Mouse (Mus musculus): ENCODE measurements around the gene Atp6v0a1. TPM values are rescaled to one million over a fixed set of nuclear protein-coding genes. Genes with fewer than 3 reads are reported as not detected.
A peak's percentile ranks its signal among the peaks of the same experiment; 100 is the strongest.

Gene Atp6v0a1
- total and polyA plus RNA-seq, 2 experiments, result 21.5 to 37.7 TPM

DNA sequence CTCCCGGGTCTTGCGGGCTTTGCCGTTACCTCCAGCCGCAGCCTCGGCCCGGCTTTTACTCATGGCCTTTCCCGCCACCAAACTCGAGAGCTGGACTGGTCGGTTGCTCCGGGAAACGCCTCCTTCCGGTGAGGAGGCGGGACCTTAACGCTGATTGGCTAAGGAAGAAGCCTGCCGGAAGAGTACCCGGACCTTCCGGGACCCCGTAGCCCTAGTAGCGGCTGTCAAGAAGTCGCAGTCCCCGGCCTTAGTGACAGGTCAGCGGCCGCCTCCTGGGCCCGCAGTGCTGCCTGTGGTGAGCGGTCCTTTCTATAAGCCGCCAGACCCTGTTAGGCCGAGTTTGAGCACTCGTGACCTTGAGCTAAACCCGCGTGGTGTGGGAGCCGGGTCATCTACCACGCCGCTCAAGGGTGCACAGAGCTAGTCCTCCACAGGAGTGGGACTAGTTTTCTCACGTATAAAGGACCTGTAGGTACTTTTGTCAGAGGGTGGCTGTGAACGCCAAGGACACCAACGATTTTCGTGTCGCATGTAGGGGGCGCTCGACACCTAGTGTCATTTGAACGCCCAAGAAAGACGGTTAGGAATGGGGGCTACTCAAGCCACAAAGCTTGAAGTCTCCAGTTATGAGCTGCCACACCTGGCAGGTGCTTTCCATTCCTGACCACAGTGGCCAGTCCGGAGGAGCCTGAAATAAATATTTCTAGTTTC lies 86.2 kb downstream of the Atp6v0a1 start, which contains the start of gene Psmc3ip:
Gene Psmc3ip (minus strand): TSS at position 123 of the 711 bp plus-strand sequence.
- peak within 1 kb of the TSS; percentile 96 for H3K27ac ChIP-seq (replicated peaks; ENCODE audit: insufficient read depth, low read depth, low read length)
- peak within 1 kb of the TSS; percentile 94 for H3K9ac ChIP-seq (ENCODE audit: low read depth, low read length)
- H3K4me1 ChIP-seq (ENCODE audit: control insufficient read depth, insufficient read depth, low read length), result no peaks in the 10 kb centered on the region
- peak; percentile 87 for TF ChIP-seq CTCF (IDR thresholded peaks at IDR 0.05; ENCODE audit: low read depth, low read length)
- 0 out of 2 replicates have a peak, but pooled peaks have one; percentile 69 for TF ChIP-seq POLR2A (IDR thresholded peaks at IDR 0.05; ENCODE audit: extremely low read depth, insufficient read depth, low read length)
- peaks cover 48% of the 10 kb centered on the region for H3K36me3 ChIP-seq (ENCODE audit: control insufficient read depth, insufficient read depth, low read length)
- peak; percentile 83 for DNase-seq (ENCODE audit: extremely low read depth, low read depth, low spot score)
- under 1% methylated on average over 43 of the region's 43 CpGs for WGBS
- H3K79me2 ChIP-seq (ENCODE audit: control insufficient read depth, insufficient read depth, low read length), result no peaks in the 10 kb centered on the region
- H3K4me3 ChIP-seq (ENCODE audit: insufficient read depth, low read depth, low read length), result peak within 1 kb of the TSS; percentile 88
- no peaks in the 10 kb centered on the region for H3K27me3 ChIP-seq (ENCODE audit: control insufficient read depth, insufficient read depth, low read length)

DNA sequence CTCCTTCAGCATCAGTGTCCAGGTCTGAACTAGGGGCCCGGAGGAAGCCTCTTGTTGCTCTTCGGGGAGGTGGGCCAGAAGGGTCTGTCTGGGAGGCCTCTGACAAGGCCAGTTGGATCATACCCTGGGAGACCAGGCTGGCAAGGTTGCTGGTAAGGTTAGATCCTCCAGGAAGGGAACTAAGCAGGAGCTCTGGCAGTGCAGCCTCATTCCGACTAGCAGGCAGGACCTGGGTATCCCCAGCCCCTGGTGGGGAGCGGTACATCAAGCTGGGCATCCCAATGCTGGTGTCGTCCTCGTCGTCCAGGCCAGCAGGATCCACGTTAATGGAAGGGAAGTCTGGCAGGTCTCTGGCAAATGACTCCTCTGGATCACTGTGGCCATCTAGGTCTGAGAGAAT lies 89.0 kb downstream of the Atp6v0a1 start:
- no peaks in the 10 kb centered on the region for H3K27me3 ChIP-seq (ENCODE audit: control insufficient read depth, insufficient read depth, low read length)
- whole genome bisulfite sequencing, result 93% methylated on average over 8 of the region's 8 CpGs
- H3K4me1 ChIP-seq (ENCODE audit: control insufficient read depth, insufficient read depth, low read length), result no peaks in the 10 kb centered on the region
- no peaks in the 10 kb centered on the region for H3K79me2 ChIP-seq (ENCODE audit: control insufficient read depth, insufficient read depth, low read length)
- no peak overlapping the region for H3K9ac ChIP-seq (ENCODE audit: low read depth, low read length)
- H3K4me3 ChIP-seq (ENCODE audit: insufficient read depth, low read depth, low read length), result no peak overlapping the region
- H3K36me3 ChIP-seq (ENCODE audit: control insufficient read depth, insufficient read depth, low read length), result peaks cover 52% of the 10 kb centered on the region
- no peak overlapping the region for H3K27ac ChIP-seq (replicated peaks; ENCODE audit: insufficient read depth, low read depth, low read length)
- no peak for TF ChIP-seq POLR2A (IDR thresholded peaks at IDR 0.05; ENCODE audit: extremely low read depth, insufficient read depth, low read length)
- no peak for TF ChIP-seq CTCF (IDR thresholded peaks at IDR 0.05; ENCODE audit: low read depth, low read length)
- DNase-seq (ENCODE audit: extremely low read depth, low read depth, low spot score), result no peak

DNA sequence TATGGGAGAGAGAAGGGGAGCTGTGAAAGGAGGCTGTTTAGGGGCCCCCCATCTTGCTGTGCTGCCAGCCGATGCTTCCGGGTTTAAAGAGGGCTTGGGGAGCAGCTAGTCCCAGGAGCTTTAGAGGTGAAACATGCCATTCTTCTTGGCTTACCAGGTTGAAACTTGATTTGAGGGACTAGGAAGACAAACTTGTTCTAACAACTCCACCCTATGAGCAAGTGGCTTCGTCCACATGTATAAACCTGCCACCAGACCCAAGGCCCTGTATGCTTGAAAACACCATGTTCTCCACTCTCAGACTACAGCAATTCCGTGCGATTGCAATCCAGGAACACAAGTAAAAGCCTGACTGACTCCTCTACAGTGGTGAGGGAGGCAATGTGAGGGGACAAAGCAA lies 93.8 kb downstream of the Atp6v0a1 start:
- H3K4me3 ChIP-seq (ENCODE audit: insufficient read depth, low read depth, low read length), result no peak overlapping the region
- H3K4me1 ChIP-seq (ENCODE audit: control insufficient read depth, insufficient read depth, low read length), result no peaks in the 10 kb centered on the region
- no peak for TF ChIP-seq CTCF (IDR thresholded peaks at IDR 0.05; ENCODE audit: low read depth, low read length)
- TF ChIP-seq POLR2A (IDR thresholded peaks at IDR 0.05; ENCODE audit: extremely low read depth, insufficient read depth, low read length), result no peak
- H3K79me2 ChIP-seq (ENCODE audit: control insufficient read depth, insufficient read depth, low read length), result peaks cover 6% of the 10 kb centered on the region; the same call in 1 of the 2 replicates
- H3K9ac ChIP-seq (ENCODE audit: low read depth, low read length), result no peak overlapping the region
- no peak overlapping the region for H3K27ac ChIP-seq (replicated peaks; ENCODE audit: insufficient read depth, low read depth, low read length)
- peaks cover 65% of the 10 kb centered on the region for H3K36me3 ChIP-seq (ENCODE audit: control insufficient read depth, insufficient read depth, low read length)
- no peak for DNase-seq (ENCODE audit: extremely low read depth, low read depth, low spot score)
- WGBS, result 87% methylated on average over 5 of the region's 5 CpGs
- no peaks in the 10 kb centered on the region for H3K27me3 ChIP-seq (ENCODE audit: control insufficient read depth, insufficient read depth, low read length)

DNA sequence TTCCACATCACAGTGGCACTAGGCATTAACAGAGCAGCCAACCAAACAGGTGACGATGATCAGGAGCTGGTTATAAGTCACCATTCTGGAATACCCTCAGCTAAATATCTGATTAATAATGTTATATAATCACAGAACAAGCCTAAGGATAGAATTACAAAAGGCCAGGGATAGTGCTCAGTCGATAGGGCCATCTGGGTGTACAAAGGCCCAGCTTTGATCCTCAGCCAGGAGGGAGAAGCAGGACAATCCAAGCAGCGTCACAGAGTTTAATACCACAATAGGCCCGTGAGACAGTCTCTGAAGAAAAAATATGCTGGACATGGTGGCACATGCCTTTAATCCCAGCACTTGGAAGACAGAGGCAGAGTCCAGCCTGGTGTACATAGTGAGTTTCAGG lies 100.1 kb downstream of the Atp6v0a1 start:
- H3K4me3 ChIP-seq (ENCODE audit: insufficient read depth, low read depth, low read length), result no peak overlapping the region
- peak; percentile 55 for DNase-seq (ENCODE audit: extremely low read depth, low read depth, low spot score)
- no peaks in the 10 kb centered on the region for H3K27me3 ChIP-seq (ENCODE audit: control insufficient read depth, insufficient read depth, low read length)
- peaks cover 11% of the 10 kb centered on the region for H3K4me1 ChIP-seq (ENCODE audit: control insufficient read depth, insufficient read depth, low read length)
- peaks cover 31% of the 10 kb centered on the region; the same call in 1 of the 2 replicates for H3K79me2 ChIP-seq (ENCODE audit: control insufficient read depth, insufficient read depth, low read length)
- WGBS, result 21% methylated on average over 4 of the region's 4 CpGs
- no peak overlapping the region for H3K9ac ChIP-seq (ENCODE audit: low read depth, low read length)
- TF ChIP-seq POLR2A (IDR thresholded peaks at IDR 0.05; ENCODE audit: extremely low read depth, insufficient read depth, low read length) (no peak), CTCF (IDR thresholded peaks at IDR 0.05; ENCODE audit: low read depth, low read length) (no peak)
- H3K36me3 ChIP-seq (ENCODE audit: control insufficient read depth, insufficient read depth, low read length), result peaks cover 18% of the 10 kb centered on the region
- H3K27ac ChIP-seq (replicated peaks; ENCODE audit: insufficient read depth, low read depth, low read length), result no peak overlapping the region

GRCm38 (mm10) chr11:101110708-101111107 lies 101.5 kb downstream of the Atp6v0a1 start:
- Histone ChIP-seq H3K9ac (ENCODE audit: low read depth, low read length) (peak overlapping the region; percentile 30; the same call in 1 of the 2 replicates), H3K79me2 (ENCODE audit: control insufficient read depth, insufficient read depth, low read length) (peaks cover 40% of the 10 kb centered on the region; the same call in 1 of the 2 replicates), H3K4me3 (ENCODE audit: insufficient read depth, low read depth, low read length) (no peak overlapping the region), H3K36me3 (ENCODE audit: control insufficient read depth, insufficient read depth, low read length) (peaks cover 7% of the 10 kb centered on the region; the same call in 1 of the 2 replicates), H3K4me1 (ENCODE audit: control insufficient read depth, insufficient read depth, low read length) (peaks cover 12% of the 10 kb centered on the region), H3K27me3 (ENCODE audit: control insufficient read depth, insufficient read depth, low read length) (no peaks in the 10 kb centered on the region), H3K27ac (replicated peaks; ENCODE audit: insufficient read depth, low read depth, low read length) (peak overlapping the region; percentile 20)
- WGBS, result 24% methylated on average over 5 of the region's 5 CpGs
- TF ChIP-seq CTCF (IDR thresholded peaks at IDR 0.05; ENCODE audit: low read depth, low read length), result no peak
- TF ChIP-seq POLR2A (IDR thresholded peaks at IDR 0.05; ENCODE audit: extremely low read depth, insufficient read depth, low read length), result no peak
- peak; percentile 74 for DNase-seq (ENCODE audit: extremely low read depth, low read depth, low spot score)

- no peaks in the 10 kb centered on the region for H3K27me3 ChIP-seq (ENCODE audit: control insufficient read depth, insufficient read depth, low read length)
- 87% methylated on average over 4 of the region's 4 CpGs for WGBS
- no peak overlapping the region for H3K27ac ChIP-seq (replicated peaks; ENCODE audit: insufficient read depth, low read depth, low read length)
- H3K36me3 ChIP-seq (ENCODE audit: control insufficient read depth, insufficient read depth, low read length), result peaks cover 5% of the 10 kb centered on the region; the same call in 1 of the 2 replicates
- DNase-seq (ENCODE audit: extremely low read depth, low read depth, low spot score), result no peak
- TF ChIP-seq POLR2A (IDR thresholded peaks at IDR 0.05; ENCODE audit: extremely low read depth, insufficient read depth, low read length) (no peak), CTCF (IDR thresholded peaks at IDR 0.05; ENCODE audit: low read depth, low read length) (no peak)
- peaks cover 43% of the 10 kb centered on the region; the same call in 1 of the 2 replicates for H3K79me2 ChIP-seq (ENCODE audit: control insufficient read depth, insufficient read depth, low read length)
- H3K9ac ChIP-seq (ENCODE audit: low read depth, low read length), result no peak overlapping the region
- H3K4me1 ChIP-seq (ENCODE audit: control insufficient read depth, insufficient read depth, low read length), result peaks cover 13% of the 10 kb centered on the region
- no peak overlapping the region for H3K4me3 ChIP-seq (ENCODE audit: insufficient read depth, low read depth, low read length)
These were observed 101.9 kb downstream of the Atp6v0a1 start for GRCm38 (mm10) chr11:101111178-101111577.

All from liver, adult 2 months (tissue).